ENCODE assay signal across 16 mouse cellular contexts in genomic region chr4:120275487-120275886, GRCm38 (mm10). TPM values are rescaled to one million over a fixed set of nuclear protein-coding genes. Genes with fewer than 3 reads are reported as not detected.
"Had no signal": no experiment of that assay in that cellular context is flagged by ENCODE, and none has a peak within 500 bp of the region (broad histone marks: within the 10 kb centered on the region; RNA-seq: fewer than 3 reads in every experiment).

No protein-coding gene starts in this region.

- H3K27ac ChIP-seq: limb, embryonic 12.5 days; liver, embryonic 13.5 days; lung, embryonic 15.5 days; macrophage; midbrain, embryonic 13.5 days; neural tube, embryonic 12.5 days had no signal

- H3K9ac ChIP-seq: limb, embryonic 12.5 days; liver, embryonic 13.5 days; liver, postnatal 0 days; lung, embryonic 15.5 days; midbrain, embryonic 13.5 days; neural tube, embryonic 12.5 days had no signal

- H3K4me2 ChIP-seq: limb, embryonic 12.5 days; liver, embryonic 13.5 days; lung, embryonic 15.5 days; midbrain, embryonic 13.5 days; neural tube, embryonic 12.5 days had no signal

- H3K9me3 ChIP-seq: limb, embryonic 12.5 days; liver, embryonic 13.5 days; lung, embryonic 15.5 days; megakaryocyte, embryonic 14.5 days; midbrain, embryonic 13.5 days; neural tube, embryonic 12.5 days had no signal

- H3K4me1 ChIP-seq: liver, embryonic 13.5 days; megakaryocyte, embryonic 14.5 days had no signal

- H3K36me3 ChIP-seq: limb, embryonic 12.5 days; liver, embryonic 13.5 days; lung, embryonic 15.5 days; midbrain, embryonic 13.5 days; neural tube, embryonic 12.5 days had no signal

- ATAC-seq: inflammation-experienced regulatory T-cells, adult 6 months; liver, postnatal 0 days; midbrain, embryonic 13.5 days had no signal

- DNase-seq: kidney, adult 8-10 months; liver; liver, embryonic 13.5 days; liver, postnatal 0 days; lung, postnatal 14 days; right cerebral cortex, postnatal 14 days; thymus, adult 18-20 months; thymus, postnatal 14 days had no signal

- H3K4me3 ChIP-seq: limb, embryonic 12.5 days; liver, embryonic 13.5 days; lung, embryonic 15.5 days; megakaryocyte, embryonic 14.5 days; midbrain, embryonic 13.5 days; neural tube, embryonic 12.5 days had no signal

RNA-seq across cellular contexts. Expression of gene Foxo6, which starts 11.7 kb away (rescaled TPM):
- total RNA-seq: neutrophil, adult 5-6 weeks had no signal
- polyA plus RNA-seq: inflammation-experienced regulatory T-cells, adult 6 months; liver, embryonic 13.5 days; liver, postnatal 0 days; macrophage had no signal
